Mouse (Mus musculus): ENCODE data around the gene Fars2. TPM values are rescaled to one million over a fixed set of nuclear protein-coding genes. Genes with fewer than 3 reads are reported as not detected.

The Fars2 gene
- polyA plus RNA-seq, 1 experiment, result 123 TPM

- Histone ChIP-seq H3K36me3 (ENCODE audit: control insufficient read depth, insufficient read depth, low read length) (no peaks in the 10 kb centered on the region), H3K4me1 (ENCODE audit: control insufficient read depth, insufficient read depth, low read length) (no peaks in the 10 kb centered on the region), H3K27me3 (ENCODE audit: control insufficient read depth, insufficient read depth, low read length) (no peaks in the 10 kb centered on the region), H3K4me3 (ENCODE audit: control insufficient read depth, low read depth, low read length) (no peak overlapping the region), H3K27ac (ENCODE audit: control insufficient read depth, insufficient read depth, low read depth, low read length) (no peak overlapping the region)
- TF ChIP-seq POLR2A (IDR thresholded peaks at IDR 0.05; ENCODE audit: control insufficient read depth, low read depth, low read length) (no peak), CTCF (IDR thresholded peaks at IDR 0.05; ENCODE audit: control insufficient read depth, insufficient read depth, insufficient replicate concordance, low read depth, low read length) (no peak)
Observed at GRCm38 (mm10) chr13:36621333-36621659, 504.1 kb downstream of the Fars2 start.

GRCm38 (mm10) chr13:36623556-36623955 is 506.3 kb downstream of the Fars2 start:
- H3K27ac ChIP-seq (ENCODE audit: control insufficient read depth, insufficient read depth, low read depth, low read length), result no peak overlapping the region
- no peaks in the 10 kb centered on the region for H3K27me3 ChIP-seq (ENCODE audit: control insufficient read depth, insufficient read depth, low read length)
- H3K4me3 ChIP-seq (ENCODE audit: control insufficient read depth, low read depth, low read length), result no peak overlapping the region
- no peaks in the 10 kb centered on the region for H3K4me1 ChIP-seq (ENCODE audit: control insufficient read depth, insufficient read depth, low read length)
- no peaks in the 10 kb centered on the region for H3K36me3 ChIP-seq (ENCODE audit: control insufficient read depth, insufficient read depth, low read length)
- TF ChIP-seq POLR2A (IDR thresholded peaks at IDR 0.05; ENCODE audit: control insufficient read depth, low read depth, low read length) (no peak), CTCF (IDR thresholded peaks at IDR 0.05; ENCODE audit: control insufficient read depth, insufficient read depth, insufficient replicate concordance, low read depth, low read length) (no peak)

GRCm38 (mm10) chr13:36629154-36629553 is 511.9 kb downstream of the Fars2 start:
- H3K4me3 ChIP-seq (ENCODE audit: control insufficient read depth, low read depth, low read length), result no peak overlapping the region
- H3K36me3 ChIP-seq (ENCODE audit: control insufficient read depth, insufficient read depth, low read length), result no peaks in the 10 kb centered on the region
- no peaks in the 10 kb centered on the region for H3K4me1 ChIP-seq (ENCODE audit: control insufficient read depth, insufficient read depth, low read length)
- H3K27ac ChIP-seq (ENCODE audit: control insufficient read depth, insufficient read depth, low read depth, low read length), result no peak overlapping the region
- H3K27me3 ChIP-seq (ENCODE audit: control insufficient read depth, insufficient read depth, low read length), result no peaks in the 10 kb centered on the region
- TF ChIP-seq CTCF (IDR thresholded peaks at IDR 0.05; ENCODE audit: control insufficient read depth, insufficient read depth, insufficient replicate concordance, low read depth, low read length) (no peak), POLR2A (IDR thresholded peaks at IDR 0.05; ENCODE audit: control insufficient read depth, low read depth, low read length) (no peak)

GRCm38 (mm10) chr13:36648257-36648656 is 531.0 kb downstream of the Fars2 start:
- no peaks in the 10 kb centered on the region for H3K27me3 ChIP-seq (ENCODE audit: control insufficient read depth, insufficient read depth, low read length)
- H3K36me3 ChIP-seq (ENCODE audit: control insufficient read depth, insufficient read depth, low read length), result no peaks in the 10 kb centered on the region
- no peak overlapping the region for H3K27ac ChIP-seq (ENCODE audit: control insufficient read depth, insufficient read depth, low read depth, low read length)
- no peaks in the 10 kb centered on the region for H3K4me1 ChIP-seq (ENCODE audit: control insufficient read depth, insufficient read depth, low read length)
- H3K4me3 ChIP-seq (ENCODE audit: control insufficient read depth, low read depth, low read length), result no peak overlapping the region
- no peak for TF ChIP-seq POLR2A (IDR thresholded peaks at IDR 0.05; ENCODE audit: control insufficient read depth, low read depth, low read length)
- TF ChIP-seq CTCF (IDR thresholded peaks at IDR 0.05; ENCODE audit: control insufficient read depth, insufficient read depth, insufficient replicate concordance, low read depth, low read length), result no peak

- H3K4me3 ChIP-seq (ENCODE audit: control insufficient read depth, low read depth, low read length), result no peak overlapping the region
- no peak overlapping the region for H3K27ac ChIP-seq (ENCODE audit: control insufficient read depth, insufficient read depth, low read depth, low read length)
- H3K27me3 ChIP-seq (ENCODE audit: control insufficient read depth, insufficient read depth, low read length), result no peaks in the 10 kb centered on the region
- H3K36me3 ChIP-seq (ENCODE audit: control insufficient read depth, insufficient read depth, low read length), result no peaks in the 10 kb centered on the region
- H3K4me1 ChIP-seq (ENCODE audit: control insufficient read depth, insufficient read depth, low read length), result no peaks in the 10 kb centered on the region
- TF ChIP-seq CTCF (IDR thresholded peaks at IDR 0.05; ENCODE audit: control insufficient read depth, insufficient read depth, insufficient replicate concordance, low read depth, low read length) (no peak), POLR2A (IDR thresholded peaks at IDR 0.05; ENCODE audit: control insufficient read depth, low read depth, low read length) (no peak)
Observed at GRCm38 (mm10) chr13:36654251-36654650, 537.0 kb downstream of the Fars2 start.

- Histone ChIP-seq H3K36me3 (ENCODE audit: control insufficient read depth, insufficient read depth, low read length) (no peaks in the 10 kb centered on the region), H3K4me1 (ENCODE audit: control insufficient read depth, insufficient read depth, low read length) (no peaks in the 10 kb centered on the region), H3K27me3 (ENCODE audit: control insufficient read depth, insufficient read depth, low read length) (no peaks in the 10 kb centered on the region), H3K27ac (ENCODE audit: control insufficient read depth, insufficient read depth, low read depth, low read length) (no peak overlapping the region), H3K4me3 (ENCODE audit: control insufficient read depth, low read depth, low read length) (no peak overlapping the region)
- TF ChIP-seq POLR2A (IDR thresholded peaks at IDR 0.05; ENCODE audit: control insufficient read depth, low read depth, low read length) (no peak), CTCF (IDR thresholded peaks at IDR 0.05; ENCODE audit: control insufficient read depth, insufficient read depth, insufficient replicate concordance, low read depth, low read length) (no peak)
Observed at GRCm38 (mm10) chr13:36679345-36679744, 562.1 kb downstream of the Fars2 start.

- TF ChIP-seq CTCF (IDR thresholded peaks at IDR 0.05; ENCODE audit: control insufficient read depth, insufficient read depth, insufficient replicate concordance, low read depth, low read length) (no peak), POLR2A (IDR thresholded peaks at IDR 0.05; ENCODE audit: control insufficient read depth, low read depth, low read length) (no peak)
- H3K4me3 ChIP-seq (ENCODE audit: control insufficient read depth, low read depth, low read length), result no peak overlapping the region
- H3K36me3 ChIP-seq (ENCODE audit: control insufficient read depth, insufficient read depth, low read length), result no peaks in the 10 kb centered on the region
- H3K27me3 ChIP-seq (ENCODE audit: control insufficient read depth, insufficient read depth, low read length), result no peaks in the 10 kb centered on the region
- H3K4me1 ChIP-seq (ENCODE audit: control insufficient read depth, insufficient read depth, low read length), result no peaks in the 10 kb centered on the region
- no peak overlapping the region for H3K27ac ChIP-seq (ENCODE audit: control insufficient read depth, insufficient read depth, low read depth, low read length)
Observed at GRCm38 (mm10) chr13:36680690-36681355, 563.6 kb downstream of the Fars2 start.

All from testis, adult 2 months (tissue).